7 mouse cellular contexts compared by ENCODE assay signal in the genomic region with DNA sequence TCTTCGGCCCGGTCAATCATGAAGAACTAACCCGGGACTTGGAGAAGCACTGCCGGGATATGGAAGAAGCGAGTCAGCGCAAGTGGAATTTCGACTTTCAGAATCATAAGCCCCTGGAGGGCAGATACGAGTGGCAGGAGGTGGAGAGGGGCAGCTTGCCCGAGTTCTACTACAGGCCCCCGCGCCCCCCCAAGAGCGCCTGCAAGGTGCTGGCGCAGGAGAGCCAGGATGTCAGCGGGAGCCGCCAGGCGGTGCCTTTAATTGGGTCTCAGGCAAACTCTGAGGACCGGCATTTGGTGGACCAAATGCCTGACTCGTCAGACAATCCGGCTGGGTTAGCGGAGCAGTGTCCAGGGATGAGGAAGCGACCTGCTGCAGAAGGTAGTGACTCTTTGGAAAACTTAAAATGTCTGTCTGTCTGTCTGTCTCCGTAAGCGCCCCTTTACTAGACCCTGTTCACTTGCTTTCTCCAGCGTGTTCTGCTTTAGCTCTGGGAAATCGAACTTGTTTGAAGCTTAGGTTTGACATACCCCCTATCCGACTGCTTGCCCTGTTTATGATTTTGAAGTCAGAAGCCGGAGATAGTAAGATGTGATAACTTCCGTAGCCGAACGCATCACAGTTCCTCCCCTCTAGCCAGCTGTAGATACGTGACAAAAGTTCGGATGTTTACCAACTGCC. TPM values are rescaled to one million over a fixed set of nuclear protein-coding genes. Genes with fewer than 3 reads are reported as not detected.
A peak's percentile ranks its signal among the peaks of the same experiment; 100 is the strongest.
DNase-seq lines count a peak whose midpoint lies in the region; ATAC-seq and TF ChIP-seq lines count a peak whose summit lies in the region.

No protein-coding gene starts in this region.

- peak overlapping the region; percentile 91 for H3K4me3 ChIP-seq in forebrain, postnatal 0 days (ENCODE audit: low read depth, low read length)
- H3K4me3 ChIP-seq in hindbrain, embryonic 14.5 days (replicated peaks; ENCODE audit: low read length) = peak overlapping the region; percentile 86

- no peaks in the 10 kb centered on the region for H3K9me3 ChIP-seq in forebrain, postnatal 0 days (ENCODE audit: low read length)
- no peaks in the 10 kb centered on the region for H3K9me3 ChIP-seq in hindbrain, embryonic 14.5 days (ENCODE audit: control insufficient read depth, low read length)

- H3K27ac ChIP-seq in forebrain, postnatal 0 days (ENCODE audit: low read depth, low read length) = peak overlapping the region; percentile 97
- H3K27ac ChIP-seq in hindbrain, embryonic 14.5 days = peak overlapping the region; percentile 97

- H3K4me2 ChIP-seq in forebrain, postnatal 0 days (ENCODE audit: low read depth) = peak overlapping the region; percentile 81
- H3K4me2 ChIP-seq in hindbrain, embryonic 14.5 days (replicated peaks) = peak overlapping the region; percentile 95

- DNase-seq in adipocyte (ENCODE audit: low spot score) = peak; percentile 67
- DNase-seq in cerebellum, adult 8-10 months = peak; percentile 78
- peak; percentile 62 for DNase-seq in forebrain, postnatal 0 days
- peak; percentile 28 for DNase-seq in hindbrain, embryonic 14.5 days (ENCODE audit: low spot score)
- DNase-seq in left cerebral cortex, postnatal 25 days (ENCODE audit: low spot score in 2 of 2) = peak; percentile 58 to 62
- peak; percentile 59 for DNase-seq in right cerebral cortex, postnatal 25 days

- intact Hi-C loops in left cerebral cortex, postnatal 25 days (cut with DNase I) = loop anchor here (5.0 kb wide), 2 partner anchors 61 to 129 kb away; a partner anchor contains a TSS

- peak overlapping the region; percentile 78 for H3K9ac ChIP-seq in forebrain, postnatal 0 days
- H3K9ac ChIP-seq in hindbrain, embryonic 14.5 days = peak overlapping the region; percentile 66

- H3K36me3 ChIP-seq in forebrain, postnatal 0 days (ENCODE audit: insufficient read depth) = no peaks in the 10 kb centered on the region
- H3K36me3 ChIP-seq in hindbrain, embryonic 14.5 days (replicated peaks; ENCODE audit: control insufficient read depth, insufficient read depth) = no peaks in the 10 kb centered on the region

- H3K27me3 ChIP-seq in forebrain, postnatal 0 days (ENCODE audit: insufficient read depth, low read length) = no peaks in the 10 kb centered on the region
- 0 out of 2 replicates have a peak, but pooled peaks cover 4% of the 10 kb centered on the region for H3K27me3 ChIP-seq in hindbrain, embryonic 14.5 days (ENCODE audit: control insufficient read depth, insufficient read depth, low read length)

- TF ChIP-seq CTCF in forebrain, postnatal 0 days (IDR thresholded peaks at IDR 0.05; ENCODE audit: low read depth) = peak; percentile 19; the same call in 1 of the 2 replicates

- WGBS in forebrain, postnatal 0 days = under 1% methylated on average over 32 of the region's 32 CpGs
- 0% methylated on average over 32 of the region's 32 CpGs for WGBS in hindbrain, embryonic 14.5 days

- peaks cover 3% of the 10 kb centered on the region; the same call in 1 of the 2 replicates for H3K4me1 ChIP-seq in forebrain, postnatal 0 days (ENCODE audit: insufficient read depth)
- peaks cover 31% of the 10 kb centered on the region for H3K4me1 ChIP-seq in hindbrain, embryonic 14.5 days (replicated peaks; ENCODE audit: control insufficient read depth, insufficient read depth, low read length)

- ATAC-seq in forebrain, postnatal 0 days = no peak
- no peak for ATAC-seq in hindbrain, embryonic 14.5 days (ENCODE audit: low FRiP score)
- ATAC-seq in megakaryocyte, adult 5-6 weeks (ENCODE audit: poor library complexity, severe bottlenecking) = peak; percentile 29

RNA-seq across cellular contexts. Expression of a gene that starts 1.0 kb away (rescaled TPM):
- total RNA-seq in forebrain, postnatal 0 days (2014; rRNA removed) = 89.0 and 102 TPM in 2 replicates
- 36.0 and 44.0 TPM in 2 replicates for polyA plus RNA-seq in forebrain, postnatal 0 days (2015; fragmentation: Nextera tagmentation; extraction: Ambion mirVana)
- 18.5 and 19.0 TPM in 2 replicates for polyA plus RNA-seq in hindbrain, embryonic 14.5 days (2014; fragmentation: Nextera tagmentation; extraction: Ambion mirVana)
- total RNA-seq in left cerebral cortex, postnatal 25 days (2021) = 10 to 100 TPM; 40.3 to 43.2 TPM
- 44.0 and 52.2 TPM in 2 replicates for total RNA-seq in megakaryocyte, adult 5-6 weeks (2015)
- 92.3 and 104 TPM in 2 replicates for total RNA-seq in megakaryocyte, adult 5-6 weeks (2017)

RNA-seq across cellular contexts. Expression of a gene that starts 22.8 kb away (rescaled TPM):
- 33.2 and 34.5 TPM in 2 replicates for total RNA-seq in forebrain, postnatal 0 days (2014; rRNA removed)
- 38.6 and 42.7 TPM in 2 replicates for polyA plus RNA-seq in forebrain, postnatal 0 days (2015; fragmentation: Nextera tagmentation; extraction: Ambion mirVana)
- 34.0 and 37.1 TPM in 2 replicates for polyA plus RNA-seq in hindbrain, embryonic 14.5 days (2014; fragmentation: Nextera tagmentation; extraction: Ambion mirVana)
- total RNA-seq in left cerebral cortex, postnatal 25 days (2021) = 10 to 100 TPM; 25.3 to 27.3 TPM
- total RNA-seq in megakaryocyte, adult 5-6 weeks (2015) = 7.4 and 9.8 TPM in 2 replicates
- total RNA-seq in megakaryocyte, adult 5-6 weeks (2017) = 7.7 and 11.0 TPM in 2 replicates

Comparison
In these comparisons a context has a peak if more than half of its experiments do, and no peak if none do; other contexts are left out.
1. DNase-seq: peak in every context shown above with its lines; median percentile 78 in cerebellum, adult 8-10 months; 67 in adipocyte; 62 in forebrain, postnatal 0 days; 60 in left cerebral cortex, postnatal 25 days; 59 in right cerebral cortex, postnatal 25 days; 28 in hindbrain, embryonic 14.5 days.